Mouse (Mus musculus): ENCODE measurements around the gene Gon4l. TPM values are rescaled to one million over a fixed set of nuclear protein-coding genes. Genes with fewer than 3 reads are reported as not detected.
A peak's percentile ranks its signal among the peaks of the same experiment; 100 is the strongest.
"Not testable (repeated sequence)": the region's sequence is repeated elsewhere in the genome, so short reads cannot be mapped to it uniquely, and the experiment has no call there.

The Gon4l gene
- polyA plus RNA-seq, 1 experiment from 2014 or later, result 2.7 TPM

- peaks cover 69% of the 10 kb centered on the region for H3K36me3 ChIP-seq (replicated peaks)
- no peak overlapping the region for H3K4me2 ChIP-seq
- no peak overlapping the region for H3K9ac ChIP-seq
- H3K4me3 ChIP-seq (replicated peaks), result no peak overlapping the region
- 75% methylated on average over 6 of the region's 6 CpGs for WGBS (ENCODE audit: insufficient replicate concordance)
- H3K9me3 ChIP-seq (replicated peaks), result no peaks in the 10 kb centered on the region
- no peaks in the 10 kb centered on the region for H3K4me1 ChIP-seq (replicated peaks)
- ATAC-seq (ENCODE audit: insufficient read depth), result no peak
- no peak overlapping the region for H3K27ac ChIP-seq (replicated peaks)
- H3K27me3 ChIP-seq, result no peaks in the 10 kb centered on the region
These were observed 20.8 kb downstream of the Gon4l start for GRCm38 (mm10) chr3:88855837-88856236.

- Histone ChIP-seq H3K4me2 (no peak overlapping the region), H3K36me3 (replicated peaks) (peaks cover 79% of the 10 kb centered on the region), H3K9ac (no peak overlapping the region), H3K27me3 (no peaks in the 10 kb centered on the region), H3K27ac (replicated peaks) (no peak overlapping the region), H3K4me3 (replicated peaks) (no peak overlapping the region), H3K4me1 (replicated peaks) (no peaks in the 10 kb centered on the region), H3K9me3 (replicated peaks) (no peaks in the 10 kb centered on the region)
- no peak for ATAC-seq (ENCODE audit: insufficient read depth)
- 71% methylated on average over 3 of the region's 3 CpGs for WGBS (ENCODE audit: insufficient replicate concordance)
These were observed 27.1 kb downstream of the Gon4l start for GRCm38 (mm10) chr3:88862129-88862528.

GRCm38 (mm10) chr3:88866735-88867134 lies 31.7 kb downstream of the Gon4l start:
- H3K4me2 ChIP-seq; H3K4me1 ChIP-seq (replicated peaks); H3K27ac ChIP-seq (replicated peaks); H3K9me3 ChIP-seq (replicated peaks); H3K4me3 ChIP-seq (replicated peaks); ATAC-seq (ENCODE audit: insufficient read depth); H3K27me3 ChIP-seq; H3K9ac ChIP-seq: not testable (repeated sequence)
- no CpG with 5 or more reads among the region's 3 CpGs for WGBS (ENCODE audit: insufficient replicate concordance)
- peaks cover 40% of the 10 kb centered on the region for H3K36me3 ChIP-seq (replicated peaks)

- not testable (repeated sequence) for H3K27ac ChIP-seq (replicated peaks); ATAC-seq (ENCODE audit: insufficient read depth); H3K27me3 ChIP-seq; H3K4me3 ChIP-seq (replicated peaks); H3K9me3 ChIP-seq (replicated peaks); H3K4me2 ChIP-seq; H3K4me1 ChIP-seq (replicated peaks); H3K9ac ChIP-seq
- WGBS (ENCODE audit: insufficient replicate concordance), result no CpG with 5 or more reads among the region's 8 CpGs
- H3K36me3 ChIP-seq (replicated peaks), result peaks cover 36% of the 10 kb centered on the region
These were observed 32.1 kb downstream of the Gon4l start for GRCm38 (mm10) chr3:88867177-88867576.

DNA sequence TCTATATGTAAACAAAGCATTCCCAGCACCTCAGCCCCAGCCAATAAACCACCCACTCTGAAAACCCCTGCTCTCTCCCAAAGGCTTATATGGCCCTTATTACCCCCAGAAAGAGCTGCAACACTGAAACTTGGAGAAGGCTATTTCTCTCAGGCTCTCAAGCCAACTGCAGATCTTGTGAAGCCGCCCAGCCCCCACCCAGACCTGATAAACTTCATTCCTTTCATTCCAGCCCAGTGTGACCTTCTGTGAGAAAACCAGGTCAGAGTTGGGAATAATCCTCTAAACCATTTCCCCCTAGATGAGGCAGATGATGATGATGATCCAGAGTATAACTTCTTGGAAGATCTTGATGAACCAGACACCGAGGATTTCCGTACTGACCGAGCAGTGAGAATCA lies 33.4 kb downstream of the Gon4l start:
- H3K27me3 ChIP-seq; H3K27ac ChIP-seq (replicated peaks); ATAC-seq (ENCODE audit: insufficient read depth); H3K4me1 ChIP-seq (replicated peaks); H3K9ac ChIP-seq; H3K4me2 ChIP-seq; H3K9me3 ChIP-seq (replicated peaks); H3K4me3 ChIP-seq (replicated peaks): not testable (repeated sequence)
- WGBS (ENCODE audit: insufficient replicate concordance), result 95% methylated on average over 3 of the region's 4 CpGs
- H3K36me3 ChIP-seq (replicated peaks), result peaks cover 25% of the 10 kb centered on the region

DNA sequence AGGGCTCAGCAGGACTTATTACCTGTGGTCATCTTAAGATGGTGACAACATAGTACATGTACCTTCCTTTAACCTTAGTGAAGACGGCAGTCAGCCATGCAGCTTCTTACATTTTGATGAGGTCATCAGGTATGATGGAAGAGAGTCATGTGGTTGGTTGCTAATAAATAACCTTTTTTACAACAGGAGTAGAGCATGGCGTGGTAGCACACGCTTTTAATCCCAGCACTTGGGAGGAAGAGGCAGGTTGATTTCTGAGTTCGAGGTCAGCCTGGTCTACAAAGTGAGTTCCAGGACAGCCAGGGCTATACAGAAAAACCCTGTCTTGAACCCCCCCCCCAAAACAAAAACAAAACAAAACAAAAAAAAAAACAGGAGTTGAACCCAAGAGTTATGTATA lies 47.5 kb downstream of the Gon4l start:
- not testable (repeated sequence) for ATAC-seq (ENCODE audit: insufficient read depth)
- WGBS (ENCODE audit: insufficient replicate concordance), result 89% methylated on average over 4 of the region's 4 CpGs

GRCm38 (mm10) chr3:88893011-88893410 lies 58.0 kb downstream of the Gon4l start:
- H3K4me3 ChIP-seq (replicated peaks); H3K27me3 ChIP-seq; ATAC-seq (ENCODE audit: insufficient read depth); H3K4me1 ChIP-seq (replicated peaks); H3K9me3 ChIP-seq (replicated peaks); H3K27ac ChIP-seq (replicated peaks); H3K9ac ChIP-seq; H3K4me2 ChIP-seq: not testable (repeated sequence)
- H3K36me3 ChIP-seq (replicated peaks), result peaks cover 23% of the 10 kb centered on the region
- 84% methylated on average over 7 of the region's 7 CpGs for WGBS (ENCODE audit: insufficient replicate concordance)

More for the DNA sequence above, 47.5 kb downstream of the Gon4l start:
- H3K9me3 ChIP-seq (replicated peaks); H3K9ac ChIP-seq; H3K27me3 ChIP-seq; H3K4me2 ChIP-seq; H3K4me3 ChIP-seq (replicated peaks); H3K4me1 ChIP-seq (replicated peaks); H3K27ac ChIP-seq (replicated peaks); H3K36me3 ChIP-seq (replicated peaks): not testable (repeated sequence)

DNA sequence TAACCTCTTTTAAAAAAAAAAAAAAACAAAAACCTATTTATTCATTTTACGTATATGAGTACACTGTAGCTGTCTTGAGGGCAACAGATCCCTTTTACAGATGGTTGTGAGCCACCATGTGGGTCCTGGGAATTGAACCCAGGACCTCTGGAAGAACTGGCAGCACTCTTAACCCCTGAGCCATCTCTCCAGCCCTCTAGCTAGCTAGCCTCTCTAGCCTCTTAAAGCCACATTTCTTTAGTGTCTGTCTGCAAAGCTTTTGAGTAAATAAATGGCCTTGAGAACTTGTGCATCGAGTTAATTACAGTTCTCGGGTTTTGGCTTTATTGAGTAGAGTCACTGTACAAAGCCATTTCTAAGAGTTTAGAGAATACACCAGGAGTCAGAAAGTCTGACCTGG lies 69.8 kb downstream of the Gon4l start:
- H3K4me3 ChIP-seq (replicated peaks), result no peak overlapping the region
- no peak overlapping the region for H3K4me2 ChIP-seq
- no peak overlapping the region for H3K27ac ChIP-seq (replicated peaks)
- H3K27me3 ChIP-seq, result no peaks in the 10 kb centered on the region
- no peak for ATAC-seq (ENCODE audit: insufficient read depth)
- no peak overlapping the region for H3K9ac ChIP-seq
- H3K9me3 ChIP-seq (replicated peaks), result no peaks in the 10 kb centered on the region
- no peaks in the 10 kb centered on the region for H3K4me1 ChIP-seq (replicated peaks)
- H3K36me3 ChIP-seq (replicated peaks), result peaks cover 87% of the 10 kb centered on the region
- WGBS (ENCODE audit: insufficient replicate concordance), result 76% methylated on average over 3 of the region's 3 CpGs

DNA sequence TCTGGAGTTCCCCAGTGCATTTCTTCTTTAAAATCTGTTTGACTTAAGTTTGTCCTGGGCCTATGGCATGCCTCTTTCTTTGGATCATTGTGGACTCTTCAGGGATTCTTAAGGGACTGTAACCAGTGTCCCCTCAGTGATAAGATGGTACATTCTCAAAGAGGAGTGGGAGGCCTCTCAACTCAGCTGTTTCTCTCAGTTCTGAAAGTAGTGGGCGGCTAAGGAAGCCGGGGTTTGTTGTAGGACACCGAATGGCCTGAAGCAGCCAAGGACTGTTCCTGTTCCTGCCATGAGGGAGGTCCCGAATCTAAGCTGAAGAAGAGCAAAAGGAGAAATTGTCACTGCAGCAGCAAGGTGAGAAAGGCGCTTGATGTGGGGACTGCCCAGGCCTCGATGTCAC lies 70.2 kb downstream of the Gon4l start:
- H3K9ac ChIP-seq, result no peak overlapping the region
- no peak overlapping the region for H3K27ac ChIP-seq (replicated peaks)
- H3K27me3 ChIP-seq, result no peaks in the 10 kb centered on the region
- H3K4me1 ChIP-seq (replicated peaks), result no peaks in the 10 kb centered on the region
- H3K4me2 ChIP-seq, result no peak overlapping the region
- ATAC-seq (ENCODE audit: insufficient read depth), result no peak
- no peaks in the 10 kb centered on the region for H3K9me3 ChIP-seq (replicated peaks)
- H3K4me3 ChIP-seq (replicated peaks), result no peak overlapping the region
- WGBS (ENCODE audit: insufficient replicate concordance), result 76% methylated on average over 6 of the region's 6 CpGs
- H3K36me3 ChIP-seq (replicated peaks), result peaks cover 91% of the 10 kb centered on the region

- Histone ChIP-seq H3K9me3 (replicated peaks) (no peaks in the 10 kb centered on the region), H3K4me2 (no peak overlapping the region), H3K9ac (no peak overlapping the region), H3K36me3 (replicated peaks) (peaks cover 95% of the 10 kb centered on the region), H3K27ac (replicated peaks) (no peak overlapping the region), H3K4me3 (replicated peaks) (no peak overlapping the region), H3K27me3 (no peaks in the 10 kb centered on the region), H3K4me1 (replicated peaks) (no peaks in the 10 kb centered on the region)
- ATAC-seq (ENCODE audit: insufficient read depth), result no peak
- WGBS (ENCODE audit: insufficient replicate concordance), result 80% methylated on average over 2 of the region's 2 CpGs
These were observed 70.7 kb downstream of the Gon4l start for GRCm38 (mm10) chr3:88905741-88906140.

DNA sequence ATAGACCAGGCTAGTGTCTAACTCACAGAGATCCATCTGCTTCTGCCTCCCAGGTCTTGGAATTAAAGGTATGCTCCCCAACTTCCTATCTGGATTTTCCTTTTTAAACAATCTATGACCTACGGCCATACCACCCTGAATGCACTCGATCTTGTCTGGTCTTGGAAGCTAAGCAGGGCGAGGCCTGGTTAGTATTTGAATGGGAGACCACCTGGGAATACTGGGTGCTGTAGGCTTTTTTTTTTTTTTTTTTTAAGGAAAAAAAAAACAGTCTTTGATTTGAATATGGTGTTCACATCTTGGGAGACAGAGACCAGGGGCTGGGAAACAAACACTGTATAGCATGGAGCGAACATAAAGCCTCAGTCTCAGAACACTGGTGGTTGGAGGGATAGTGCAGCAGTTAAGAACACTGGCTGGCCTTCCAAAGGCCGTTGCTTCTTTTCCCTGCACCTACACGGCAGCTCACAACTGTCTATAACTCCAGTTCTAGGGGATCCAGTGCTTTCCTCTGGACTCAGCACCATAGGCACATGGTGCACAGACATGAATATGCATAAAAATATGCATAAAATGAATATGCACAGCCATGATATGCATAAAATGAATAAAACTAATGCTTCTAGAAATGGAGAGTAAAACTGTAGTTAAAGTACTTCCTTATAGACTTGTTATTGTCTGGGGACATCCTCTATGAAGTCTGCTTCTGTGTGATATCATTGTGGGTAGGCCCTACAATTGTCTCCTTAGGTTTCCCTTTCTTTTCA lies 71.5 kb downstream of the Gon4l start:
- H3K27me3 ChIP-seq, result no peaks in the 10 kb centered on the region
- WGBS (ENCODE audit: insufficient replicate concordance), result 73% methylated on average over 6 of the region's 6 CpGs
- no peak overlapping the region for H3K4me3 ChIP-seq (replicated peaks)
- H3K4me2 ChIP-seq, result no peak overlapping the region
- H3K27ac ChIP-seq (replicated peaks), result no peak overlapping the region
- ATAC-seq (ENCODE audit: insufficient read depth), result no peak
- no peaks in the 10 kb centered on the region for H3K4me1 ChIP-seq (replicated peaks)
- H3K36me3 ChIP-seq (replicated peaks), result peaks cover 94% of the 10 kb centered on the region
- no peak overlapping the region for H3K9ac ChIP-seq
- no peaks in the 10 kb centered on the region for H3K9me3 ChIP-seq (replicated peaks)

DNA sequence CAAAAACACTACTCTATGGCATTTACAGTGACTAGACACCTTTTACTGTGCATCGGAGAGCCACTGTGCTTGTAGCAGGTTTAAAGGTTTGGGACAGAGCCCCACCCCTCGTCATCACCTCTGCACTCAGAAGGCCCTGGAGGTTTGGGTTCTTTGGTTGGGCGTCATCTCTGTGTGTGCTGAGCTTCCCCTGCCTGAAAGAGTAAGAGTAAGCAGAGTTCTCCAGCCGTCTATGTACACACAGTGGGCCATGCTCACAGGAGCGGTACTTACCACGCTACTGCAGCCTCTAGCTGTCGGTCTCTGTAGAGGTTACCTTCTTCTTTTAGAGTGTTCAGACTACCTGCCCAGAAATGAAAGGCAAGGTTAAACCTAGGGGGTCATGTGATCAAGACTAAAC lies 77.6 kb downstream of the Gon4l start:
- H3K4me1 ChIP-seq (replicated peaks), result peaks cover 19% of the 10 kb centered on the region
- H3K9me3 ChIP-seq (replicated peaks), result no peaks in the 10 kb centered on the region
- no peaks in the 10 kb centered on the region for H3K27me3 ChIP-seq
- no peak overlapping the region for H3K27ac ChIP-seq (replicated peaks)
- H3K4me2 ChIP-seq, result peak overlapping the region; percentile 97
- H3K4me3 ChIP-seq (replicated peaks), result peak overlapping the region; percentile 66; the same call in 1 of the 2 replicates
- peak overlapping the region; percentile 58; the same call in 1 of the 2 replicates for H3K9ac ChIP-seq
- peaks cover 44% of the 10 kb centered on the region for H3K36me3 ChIP-seq (replicated peaks)
- 82% methylated on average over 7 of the region's 7 CpGs for WGBS (ENCODE audit: insufficient replicate concordance)
- ATAC-seq (ENCODE audit: insufficient read depth), result no peak
